Mouse (Mus musculus): ENCODE data around the gene Apoc1.
"Not testable (repeated sequence)": the region's sequence is repeated elsewhere in the genome, so short reads cannot be mapped to it uniquely, and the experiment has no call there.

Apoc1 gene

GRCm38 (mm10) chr7:19704475-19704874, 12.0 kb upstream of the Apoc1 start:
- no peak for DNase-seq

- no peak for DNase-seq
These were observed 10.5 kb upstream of the Apoc1 start for GRCm38 (mm10) chr7:19702859-19703555.

- DNase-seq = peak; percentile 75
These were observed 8.8 kb upstream of the Apoc1 start for GRCm38 (mm10) chr7:19701069-19701761.

GRCm38 (mm10) chr7:19700299-19701068, 8.0 kb upstream of the Apoc1 start:
- DNase-seq = no peak

GRCm38 (mm10) chr7:19699827-19700148, 7.3 kb upstream of the Apoc1 start:
- no peak for DNase-seq

DNA sequence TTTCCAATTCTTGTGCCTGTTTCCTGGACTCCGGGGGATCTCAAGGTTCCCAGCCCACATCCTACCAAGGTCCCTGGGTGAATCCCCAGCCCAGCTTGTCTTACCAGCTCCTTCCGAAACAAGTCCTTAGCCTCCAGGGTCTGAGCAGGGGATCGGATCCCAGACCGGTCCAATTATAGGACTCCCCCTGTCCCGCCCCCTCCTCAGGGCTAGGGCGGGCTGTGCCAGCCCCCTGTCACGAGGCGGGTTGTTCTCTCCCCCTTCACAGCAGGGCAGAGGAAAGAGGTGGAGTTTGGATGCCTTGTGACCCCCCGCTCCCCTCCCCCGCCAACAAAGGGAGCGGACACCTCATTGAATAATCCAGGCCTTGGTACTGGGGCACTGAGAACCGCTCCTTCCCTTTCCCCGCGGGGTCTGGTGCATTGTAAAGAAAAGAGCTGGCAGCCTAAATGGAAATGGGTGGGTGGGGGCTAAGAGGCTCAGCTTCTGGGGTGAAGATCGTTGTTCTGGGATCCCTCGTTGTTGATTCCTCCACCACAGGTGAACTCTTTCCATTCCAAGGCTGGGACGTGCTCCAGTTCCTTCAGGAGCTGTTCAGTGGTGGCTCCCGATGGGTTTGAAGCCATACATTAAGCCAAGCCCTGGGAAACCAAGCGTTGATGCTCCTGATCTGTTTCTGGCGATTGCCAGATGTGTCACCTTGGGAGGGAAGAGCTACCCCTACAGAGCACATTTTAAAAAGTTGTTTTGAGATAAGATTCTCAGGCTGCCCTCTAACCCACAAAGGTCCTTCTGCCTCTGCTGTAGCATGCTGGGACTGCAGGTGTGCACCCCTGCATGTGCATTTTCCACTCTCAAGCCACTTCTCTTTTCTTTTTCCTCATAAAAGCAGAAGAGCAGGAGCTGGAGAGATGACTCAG, 6.7 kb upstream of the Apoc1 start, which contains the start of gene Apoe:
Gene Apoe, minus strand, starts transcription at position 282 of the 920 bp plus-strand sequence.
- DNase-seq = peak; percentile 60

DNA sequence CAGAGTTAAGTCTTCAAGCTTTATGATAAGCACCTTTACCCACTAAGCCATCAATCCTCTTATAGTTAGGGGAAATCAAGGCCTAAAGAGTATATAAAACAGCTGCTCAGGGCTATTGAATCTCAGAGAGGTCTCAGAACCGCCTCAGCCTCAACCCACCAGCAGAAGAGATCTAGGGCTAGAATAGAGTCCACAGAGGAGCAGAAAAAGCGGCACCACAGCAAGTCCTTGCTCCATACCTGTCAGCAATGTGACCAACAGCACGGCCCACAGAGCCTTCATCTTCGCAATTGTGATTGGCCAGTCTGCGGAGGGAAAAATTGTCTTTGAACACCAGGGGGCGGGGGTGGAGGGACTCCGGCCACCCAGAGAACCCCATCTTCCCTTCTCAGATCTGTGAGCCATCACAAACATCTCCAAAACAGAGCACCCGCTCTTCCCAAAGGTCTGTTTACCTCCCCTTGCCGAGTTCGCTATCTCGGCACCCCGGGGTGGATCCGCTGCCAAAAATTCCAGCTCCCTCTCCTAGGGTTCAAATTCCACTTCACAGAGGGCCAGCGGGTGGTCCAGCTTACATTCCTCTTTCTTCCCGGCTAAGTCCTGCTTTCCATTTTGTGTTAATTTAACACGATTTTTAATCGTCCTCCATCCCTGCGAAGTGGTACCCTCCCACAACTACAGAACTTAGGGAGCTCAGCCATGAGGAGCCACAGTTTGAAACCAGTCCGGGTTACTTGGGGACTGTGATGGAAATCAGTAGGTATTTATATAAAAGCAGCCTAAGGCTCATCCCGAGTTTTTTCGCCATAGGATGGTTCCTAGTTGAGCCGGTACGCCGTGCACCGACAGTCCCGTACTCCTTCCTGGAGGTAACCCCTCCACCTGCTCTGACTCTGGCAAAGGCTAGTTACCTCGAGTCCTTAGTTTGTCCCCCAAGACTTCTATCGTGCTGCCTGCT, 5.8 kb upstream of the Apoc1 start:
- DNase-seq = no peak

DNA sequence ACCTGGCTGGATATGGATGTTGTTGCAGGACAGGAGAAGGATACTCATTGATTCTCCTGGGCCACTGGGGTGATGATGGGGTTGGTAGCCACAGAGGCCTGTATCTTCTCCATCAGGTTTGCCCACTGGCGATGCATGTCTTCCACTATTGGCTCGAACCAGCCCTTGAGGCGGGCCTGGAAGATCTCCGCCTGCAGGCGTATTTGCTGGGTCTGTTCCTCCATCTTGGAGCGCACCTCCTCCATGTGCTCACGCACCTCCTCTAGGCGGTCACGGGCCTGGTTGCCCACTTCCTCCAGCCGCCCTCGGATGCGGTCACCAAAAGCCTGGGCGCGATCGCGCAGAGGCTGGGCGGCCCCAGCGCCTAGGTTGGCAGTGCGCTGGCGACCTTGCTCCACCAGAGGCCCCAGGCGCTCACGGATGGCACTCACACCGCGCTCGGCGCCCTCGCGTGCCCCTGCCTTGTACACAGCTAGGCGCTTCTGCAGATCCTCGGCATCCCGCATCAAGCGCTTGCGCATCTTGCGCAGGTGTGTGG, 3.9 kb upstream of the Apoc1 start:
- DNase-seq = no peak

DNA sequence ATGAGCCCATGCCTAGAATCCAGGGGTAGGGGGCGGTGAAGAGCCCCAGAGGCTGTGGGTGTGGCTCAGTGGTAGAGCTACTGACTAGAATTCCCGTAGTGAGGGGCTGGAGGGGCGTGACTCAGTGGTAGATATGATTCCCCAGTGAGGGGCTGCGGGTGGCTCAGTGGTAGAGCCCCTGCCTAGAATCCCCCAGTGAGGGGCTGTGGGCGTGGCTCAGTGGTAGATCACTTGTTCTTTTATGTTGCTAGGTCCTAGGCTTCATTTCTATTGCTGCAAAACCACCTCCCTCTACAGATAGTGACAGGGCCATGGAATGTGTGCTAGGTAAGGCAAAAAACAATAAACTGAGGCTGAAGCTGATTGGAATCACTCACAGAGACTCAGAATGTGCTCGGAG, 3.4 kb upstream of the Apoc1 start:
- no peak for DNase-seq

- DNase-seq = no peak
These were observed 2.7 kb upstream of the Apoc1 start for GRCm38 (mm10) chr7:19695213-19695594.

- no peak for DNase-seq
These were observed 2.1 kb upstream of the Apoc1 start for GRCm38 (mm10) chr7:19694336-19695212.

- peak; percentile 59 for DNase-seq
These were observed 961 bp upstream of the Apoc1 start for GRCm38 (mm10) chr7:19693421-19693820.

GRCm38 (mm10) chr7:19691434-19691833, 1.0 kb downstream of the Apoc1 start:
- DNase-seq = no peak

- DNase-seq = no peak
These were observed 1.6 kb downstream of the Apoc1 start for GRCm38 (mm10) chr7:19690845-19691244.

GRCm38 (mm10) chr7:19688611-19689010, 3.8 kb downstream of the Apoc1 start:
- no peak for DNase-seq

DNA sequence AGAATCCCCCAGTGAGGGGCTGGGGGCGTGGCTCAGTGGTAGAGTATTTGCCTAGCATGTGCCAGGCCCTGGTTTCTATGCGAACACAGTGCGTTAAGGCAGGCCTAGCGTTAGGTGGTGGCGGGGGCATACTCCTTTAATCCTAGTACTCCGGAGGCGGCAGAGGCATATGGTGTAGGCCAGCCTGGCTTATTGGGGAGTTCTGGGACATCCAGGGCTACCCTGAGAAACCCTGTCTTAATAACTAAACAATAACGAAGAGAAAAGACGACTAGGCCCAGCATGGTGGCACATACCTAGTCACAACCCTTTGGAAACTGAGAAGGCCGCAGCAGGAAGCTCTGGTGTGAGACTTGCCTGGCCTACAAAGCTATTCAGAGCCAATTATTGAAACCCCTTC, 4.4 kb downstream of the Apoc1 start:
- DNase-seq = no peak

- not testable (repeated sequence) for DNase-seq
These were observed 5.4 kb downstream of the Apoc1 start for GRCm38 (mm10) chr7:19686927-19687583.

DNA sequence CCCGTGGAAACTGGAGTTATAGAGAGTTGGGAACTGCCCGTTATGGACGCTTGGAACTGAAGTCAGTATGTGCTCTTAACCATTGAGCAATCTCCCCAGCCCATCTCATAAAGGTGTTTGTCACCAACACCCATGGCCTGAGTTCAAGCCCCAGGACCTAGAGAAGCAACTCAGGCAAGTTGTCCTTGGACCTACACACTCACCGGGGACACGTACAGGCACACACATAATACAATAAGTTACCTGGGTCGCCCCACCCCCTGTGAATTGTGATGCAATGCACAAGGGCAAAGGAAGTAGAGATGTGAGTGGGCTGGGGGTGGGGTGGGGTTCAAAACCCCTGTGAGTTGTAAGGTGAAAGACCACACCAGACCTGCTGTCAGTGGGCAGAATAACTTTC, 5.9 kb downstream of the Apoc1 start:
- no peak for DNase-seq

DNA sequence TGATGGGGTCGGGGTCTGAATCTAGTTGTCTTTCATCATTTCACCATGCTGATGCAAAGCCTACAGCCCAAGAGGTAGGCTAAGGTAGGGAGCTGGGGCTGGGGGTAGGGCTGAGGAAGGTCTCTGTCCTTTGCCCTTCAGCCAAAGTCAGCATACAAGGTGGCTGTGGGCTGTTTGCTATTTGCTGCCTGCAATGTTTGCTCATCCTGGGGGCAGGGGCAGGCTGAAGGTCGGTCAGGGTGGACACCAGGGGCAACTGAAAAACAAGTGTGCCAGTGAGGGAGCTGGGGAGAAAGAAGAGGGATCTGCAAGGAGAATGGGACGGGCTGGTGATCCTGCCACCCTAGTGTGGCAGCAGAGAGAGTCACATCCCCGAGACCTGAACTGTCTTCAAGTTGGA, 7.1 kb downstream of the Apoc1 start:
- DNase-seq = no peak

DNA sequence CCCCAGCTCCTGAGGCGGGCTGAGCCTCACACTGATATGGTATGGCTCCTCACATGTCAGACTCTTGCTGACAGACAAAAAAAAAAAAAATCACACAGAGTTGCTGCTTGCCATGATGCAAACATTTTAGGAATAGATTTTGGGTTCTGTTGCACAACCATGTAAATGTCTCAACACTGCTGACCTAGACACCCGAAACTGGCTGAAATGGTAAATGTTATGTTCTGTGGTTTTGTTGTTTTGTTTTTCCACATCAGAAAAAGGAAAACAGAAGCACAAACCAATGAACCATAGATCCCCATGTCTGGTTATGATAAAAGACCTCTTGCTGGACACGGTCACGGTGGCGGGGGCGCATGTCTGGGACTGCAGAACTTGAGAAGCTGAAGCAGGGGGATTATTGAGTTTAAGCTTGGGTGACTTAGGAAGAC, 8.7 kb downstream of the Apoc1 start:
- DNase-seq = no peak
